Mouse (Mus musculus) small intestine, adult 2 months (tissue): ENCODE measurements around the gene Parn. TPM values are rescaled to one million over a fixed set of nuclear protein-coding genes. Genes with fewer than 3 reads are reported as not detected.

Experiments
- H3K27ac ChIP-seq: fragments of 200-500 bp; 2 replicates; pipeline ENCODE4 v1.5.1; 2012; ENCODE audit warnings: low read depth, low read length, control low read depth, inconsistent platforms; ENCODE audit not compliant: insufficient read depth
- H3K27me3 ChIP-seq: fragments of 200-500 bp; 2 replicates; pipeline ENCODE4 v1.6.1; 2012; ENCODE audit warnings: mild to moderate bottlenecking, moderate library complexity, low read length, inconsistent platforms; ENCODE audit not compliant: control insufficient read depth, insufficient read depth
- H3K36me3 ChIP-seq: fragments of 200-500 bp; 2 replicates; pipeline ENCODE4 v1.6.1; 2012; ENCODE audit warnings: mild to moderate bottlenecking, low read length, control low read depth, inconsistent platforms; ENCODE audit not compliant: control insufficient read depth, insufficient read depth
- H3K4me1 ChIP-seq: fragments of 200-500 bp; 2 replicates; pipeline ENCODE4 v1.6.1; 2012; ENCODE audit warnings: low read length, inconsistent platforms, mixed read lengths; ENCODE audit not compliant: control insufficient read depth, insufficient read depth, insufficient read length
- H3K4me3 ChIP-seq: fragments of 200-500 bp; 2 replicates; pipeline ENCODE4 v1.5.1; 2012; ENCODE audit warnings: low read depth, mild to moderate bottlenecking, control low read depth, inconsistent platforms, low read length, moderate library complexity
- CTCF ChIP-seq: fragments of 200-500 bp; IDR thresholded peaks from 2 replicates; pipeline ENCODE4 v1.5.1; 2012; ENCODE audit warnings: low read depth, mild to moderate bottlenecking, control low read depth, inconsistent platforms, low read length, moderate library complexity, mixed read lengths; ENCODE audit not compliant: insufficient replicate concordance, insufficient read length; ENCODE audit errors: extremely low read depth
- POLR2A ChIP-seq: fragments of 200-500 bp; IDR thresholded peaks from 2 replicates; pipeline ENCODE4 v1.6.1; 2012; ENCODE audit warnings: low read depth, mild to moderate bottlenecking, control low read depth, inconsistent platforms, low read length, moderate library complexity
- WGBS: fragments of 180-500 bp; shearing (Covaris S2); methylation state at CpG from one replicate; pipeline ENCODE4 v1.1.7; 2018; 5-methylcytosine and 5-hydroxymethylcytosine counted together
- polyA plus RNA-seq: library from polyadenylated mRNA; depleted of rRNA; stranded (reverse); fragments of >200 nt; gene quantifications from 2 replicates; pipeline ENCODE4 v1.2.3, GENCODE M21; 2012

Parn gene
- polyA plus RNA-seq, 1 experiment: 9.5 TPM

GRCm38 (mm10) chr16:13580016-13580415, 88.0 kb downstream of the Parn start:
- peaks cover under 1% of the 10 kb centered on the region; the same call in 1 of the 2 replicates for H3K4me1 ChIP-seq
- H3K36me3 ChIP-seq: peaks cover 2% of the 10 kb centered on the region; the same call in 1 of the 2 replicates
- H3K4me3 ChIP-seq: no peak overlapping the region
- no peak for TF ChIP-seq POLR2A
- TF ChIP-seq CTCF: no peak
- no peaks in the 10 kb centered on the region for H3K27me3 ChIP-seq
- H3K27ac ChIP-seq: no peak overlapping the region
- 91% methylated on average over 1 of the region's 1 CpGs for WGBS

- TF ChIP-seq CTCF (no peak), POLR2A (no peak)
- Histone ChIP-seq H3K36me3 (no peaks in the 10 kb centered on the region), H3K4me3 (no peak overlapping the region), H3K27me3 (no peaks in the 10 kb centered on the region), H3K4me1 (peaks cover 2% of the 10 kb centered on the region; the same call in 1 of the 2 replicates), H3K27ac (no peak overlapping the region)
- 47% methylated on average over 4 of the region's 4 CpGs for WGBS
Observed at GRCm38 (mm10) chr16:13575306-13575705, 92.7 kb downstream of the Parn start.

GRCm38 (mm10) chr16:13568280-13568679, 99.7 kb downstream of the Parn start:
- WGBS: 98% methylated on average over 2 of the region's 2 CpGs
- Histone ChIP-seq H3K4me3 (no peak overlapping the region), H3K27me3 (no peaks in the 10 kb centered on the region), H3K4me1 (no peaks in the 10 kb centered on the region), H3K27ac (no peak overlapping the region), H3K36me3 (peaks cover 6% of the 10 kb centered on the region; the same call in 1 of the 2 replicates)
- TF ChIP-seq CTCF (no peak), POLR2A (no peak)

- peaks cover 6% of the 10 kb centered on the region; the same call in 1 of the 2 replicates for H3K36me3 ChIP-seq
- H3K27me3 ChIP-seq: no peaks in the 10 kb centered on the region
- TF ChIP-seq CTCF (no peak), POLR2A (no peak)
- no peak overlapping the region for H3K4me3 ChIP-seq
- H3K4me1 ChIP-seq: no peaks in the 10 kb centered on the region
- WGBS: 92% methylated on average over 1 of the region's 1 CpGs
- H3K27ac ChIP-seq: no peak overlapping the region
Observed at GRCm38 (mm10) chr16:13567614-13568013, 100.4 kb downstream of the Parn start.

GRCm38 (mm10) chr16:13566351-13566750, 101.6 kb downstream of the Parn start:
- WGBS: 76% methylated on average over 6 of the region's 6 CpGs
- no peak overlapping the region for H3K4me3 ChIP-seq
- H3K27ac ChIP-seq: no peak overlapping the region
- no peaks in the 10 kb centered on the region for H3K4me1 ChIP-seq
- no peak for TF ChIP-seq CTCF
- TF ChIP-seq POLR2A: no peak
- no peaks in the 10 kb centered on the region for H3K27me3 ChIP-seq
- H3K36me3 ChIP-seq: peaks cover 6% of the 10 kb centered on the region; the same call in 1 of the 2 replicates

- no peak overlapping the region for H3K4me3 ChIP-seq
- peaks cover 8% of the 10 kb centered on the region; the same call in 1 of the 2 replicates for H3K36me3 ChIP-seq
- no peak for TF ChIP-seq POLR2A
- no peak for TF ChIP-seq CTCF
- no peak overlapping the region for H3K27ac ChIP-seq
- no peaks in the 10 kb centered on the region for H3K4me1 ChIP-seq
- H3K27me3 ChIP-seq: no peaks in the 10 kb centered on the region
- 93% methylated on average over 5 of the region's 5 CpGs for WGBS
Observed at GRCm38 (mm10) chr16:13565291-13565690, 102.7 kb downstream of the Parn start.

- 80% methylated on average over 2 of the region's 2 CpGs for WGBS
Observed at GRCm38 (mm10) chr16:13557784-13558183, 110.2 kb downstream of the Parn start.

More at GRCm38 (mm10) chr16:13557784-13558183, 110.2 kb downstream of the Parn start:
- Histone ChIP-seq H3K36me3 (peaks cover 5% of the 10 kb centered on the region; the same call in 1 of the 2 replicates), H3K27ac (no peak overlapping the region), H3K4me1 (no peaks in the 10 kb centered on the region), H3K4me3 (no peak overlapping the region), H3K27me3 (no peaks in the 10 kb centered on the region)
- no peak for TF ChIP-seq CTCF
- no peak for TF ChIP-seq POLR2A
